Mouse (Mus musculus) adipocyte (in vitro differentiated cells): ENCODE measurements around the gene Boc.
"Not testable (repeated sequence)": the region's sequence is repeated elsewhere in the genome, so short reads cannot be mapped to it uniquely, and the experiment has no call there.

Experiments
- DNase-seq: peaks from one replicate; pipeline ENCODE4 v3.0.0-alpha.2; 2016; ENCODE audit warnings: low spot score

Boc gene

DNA sequence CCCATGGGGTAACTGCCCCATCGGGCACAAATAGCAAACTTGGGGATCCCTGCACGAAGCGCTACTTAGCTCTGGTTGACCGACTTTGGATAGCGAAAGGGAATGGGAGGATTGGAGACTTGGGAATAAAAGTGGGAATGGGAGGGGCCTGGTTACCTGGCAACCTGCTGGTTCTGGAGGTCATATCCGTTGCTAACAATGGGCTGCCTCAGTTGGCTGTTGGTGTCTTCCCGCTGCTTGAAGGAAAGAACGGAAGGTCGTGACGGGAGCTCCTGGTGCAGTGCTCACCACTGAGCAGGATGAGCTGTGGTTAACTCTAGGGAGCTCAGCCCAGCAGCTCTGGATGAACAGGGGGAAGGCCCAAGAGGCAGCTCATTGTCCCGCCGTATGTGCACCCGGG is 71.5 kb downstream of the Boc start:
- no peak for DNase-seq

DNA sequence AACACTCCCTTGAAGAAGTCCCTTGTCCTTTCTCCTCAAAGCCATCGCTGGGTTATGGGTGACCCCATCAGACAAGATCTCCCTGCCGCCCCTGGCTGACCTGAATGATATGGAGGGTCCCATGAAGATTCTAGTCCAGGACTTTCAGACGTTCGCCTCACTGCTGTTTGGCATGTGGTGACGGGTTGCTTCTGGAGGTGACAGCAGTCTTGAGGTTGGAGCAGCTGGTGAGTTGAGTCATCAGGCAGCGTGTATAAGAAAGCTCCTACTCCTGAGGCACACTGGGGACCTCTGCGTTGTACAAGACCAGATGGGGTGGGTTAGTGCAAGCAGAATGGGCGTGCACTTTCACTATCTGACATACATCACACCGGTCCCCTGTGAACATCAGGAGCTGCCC is 72.1 kb downstream of the Boc start:
- DNase-seq, result no peak

DNA sequence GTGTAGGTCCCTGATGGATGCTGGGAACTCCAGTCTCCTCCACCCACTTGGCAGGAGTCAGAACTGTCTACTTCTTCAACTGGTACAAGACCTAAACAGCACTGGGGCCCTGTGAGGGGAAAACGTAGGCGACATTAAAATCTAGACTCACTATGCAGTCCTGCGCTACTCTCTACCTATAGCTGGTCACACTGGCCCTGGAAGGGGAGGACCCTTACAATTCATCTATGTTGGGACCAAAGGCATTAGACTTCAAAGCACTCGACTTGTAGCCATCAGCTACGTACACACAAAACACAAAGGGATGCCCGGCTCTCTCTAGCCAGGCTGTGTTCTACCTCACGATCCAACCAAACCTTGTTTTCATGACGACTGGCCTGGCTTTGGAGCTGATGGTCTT is 73.0 kb downstream of the Boc start:
- DNase-seq, result no peak

DNA sequence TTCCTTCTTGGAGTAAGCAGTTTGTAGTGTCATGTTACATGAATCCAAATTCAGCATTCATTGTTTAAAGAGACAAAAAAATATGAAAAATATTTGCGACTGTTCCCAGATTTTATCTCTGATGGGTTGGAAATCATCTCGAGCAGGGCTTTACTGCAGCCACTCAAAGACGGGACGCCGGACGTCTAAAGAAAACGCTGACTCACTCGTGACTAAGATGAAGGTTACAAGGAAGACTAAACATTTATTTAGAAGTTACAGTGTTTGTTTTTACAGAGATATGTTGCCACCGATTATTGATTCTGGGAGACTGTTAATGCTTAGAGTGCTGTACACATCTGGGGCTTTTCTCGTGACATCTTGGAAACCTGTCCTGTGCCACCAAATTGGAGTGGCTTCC is 73.9 kb downstream of the Boc start:
- DNase-seq, result no peak

DNA sequence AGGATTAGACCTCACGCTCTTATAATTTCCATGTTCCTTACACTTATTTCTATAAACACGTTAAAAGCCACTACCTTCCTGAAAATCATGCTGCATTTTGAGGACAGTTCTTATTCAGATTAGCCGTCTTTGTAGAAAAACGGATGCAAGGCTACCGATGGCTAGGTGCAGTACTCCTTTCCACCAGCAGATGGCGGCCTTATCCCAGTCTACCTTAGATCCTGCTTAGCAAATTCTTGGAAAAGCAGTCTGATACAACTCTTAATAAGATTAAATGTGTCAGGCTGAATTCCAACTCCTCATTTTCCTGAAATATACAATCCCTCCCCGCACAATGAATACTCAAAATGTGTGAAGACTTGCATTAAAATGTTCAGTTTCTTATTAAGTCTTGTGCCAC is 74.6 kb downstream of the Boc start:
- peak; percentile 89 for DNase-seq

DNA sequence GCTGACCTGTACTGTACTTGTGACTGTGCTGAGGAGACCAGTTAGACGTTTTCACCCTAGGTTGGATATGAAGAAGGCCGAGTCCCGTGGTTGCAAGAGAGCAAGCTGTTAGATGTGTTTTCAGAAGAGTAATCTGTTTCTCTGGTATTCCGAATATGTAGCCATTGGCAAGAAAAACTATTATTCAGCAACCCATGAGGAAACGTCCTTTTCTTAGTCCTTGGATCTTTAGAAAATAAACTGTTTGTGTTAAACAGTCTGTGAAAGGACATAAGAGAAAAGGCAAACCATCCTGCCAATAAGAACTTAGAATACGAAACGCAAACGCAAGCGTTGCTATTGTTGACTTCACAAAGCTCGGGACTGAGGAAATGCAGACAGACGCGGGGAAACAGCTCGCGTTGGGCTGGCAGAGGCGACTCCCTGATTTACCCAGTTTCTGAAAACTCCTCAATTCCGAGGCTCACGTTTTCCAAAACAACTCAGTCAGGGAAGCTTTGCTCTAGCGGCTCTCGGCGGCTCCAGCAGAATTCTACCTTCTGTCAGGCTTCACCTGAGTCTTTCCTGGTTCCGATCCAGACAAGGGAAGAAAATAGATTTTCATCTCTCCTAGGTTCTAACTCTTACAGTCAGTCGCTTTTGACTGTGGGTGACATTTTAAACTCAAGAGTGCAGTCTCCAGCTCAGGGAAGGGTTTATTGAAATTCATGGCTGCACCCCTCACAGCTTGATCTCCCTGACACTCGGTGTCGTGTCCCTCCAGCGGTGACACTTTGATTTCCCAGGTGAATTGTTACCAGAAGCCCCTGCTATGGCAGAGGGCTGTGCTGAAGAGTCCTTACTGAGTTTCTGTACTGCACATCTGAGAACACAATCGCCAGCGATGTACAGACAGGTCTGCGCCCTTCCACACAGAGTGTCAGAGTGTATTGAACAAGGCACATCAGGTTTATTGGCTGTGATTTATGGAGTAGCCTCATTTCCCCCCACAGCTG is 76.8 kb downstream of the Boc start:
- DNase-seq, result no peak

DNA sequence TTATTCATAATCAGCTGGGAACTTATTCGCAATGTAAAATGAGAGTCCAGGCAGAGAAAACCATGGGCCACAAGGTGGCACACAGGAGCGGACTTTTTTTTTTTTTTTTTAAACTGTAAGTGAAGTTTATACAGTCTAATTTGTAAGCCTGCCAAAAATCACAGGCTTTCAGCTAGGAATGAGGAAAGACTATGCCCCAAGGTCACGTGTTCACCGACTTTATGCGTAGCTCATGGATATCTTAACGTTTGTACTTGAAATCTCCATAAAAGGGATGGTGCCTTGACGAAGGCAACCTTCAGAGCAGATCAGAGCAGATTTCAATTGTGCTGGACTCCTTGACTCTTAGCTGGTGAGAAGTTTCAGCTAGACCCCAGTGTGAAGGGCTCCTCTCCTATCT is 78.1 kb downstream of the Boc start:
- DNase-seq, result peak; percentile 55

DNA sequence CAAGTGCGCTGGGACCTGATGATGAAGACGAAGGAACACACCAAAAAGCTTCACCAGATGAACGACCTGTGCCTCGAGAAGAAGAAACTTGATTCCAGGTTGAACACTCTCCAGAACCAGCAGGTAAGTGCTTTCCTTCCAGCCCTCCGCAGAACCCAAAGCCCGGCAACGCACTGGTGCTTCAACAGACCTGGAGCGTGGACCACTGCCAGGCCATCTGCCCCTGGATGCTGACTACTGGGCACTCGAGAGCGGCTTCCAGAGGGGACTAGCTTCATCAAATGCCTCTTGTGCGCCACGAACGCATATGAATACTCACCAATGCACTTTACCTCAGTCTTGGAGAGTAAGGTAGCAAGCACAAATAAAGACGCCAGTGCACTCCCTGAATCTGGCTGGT is 78.8 kb downstream of the Boc start:
- DNase-seq, result no peak

DNA sequence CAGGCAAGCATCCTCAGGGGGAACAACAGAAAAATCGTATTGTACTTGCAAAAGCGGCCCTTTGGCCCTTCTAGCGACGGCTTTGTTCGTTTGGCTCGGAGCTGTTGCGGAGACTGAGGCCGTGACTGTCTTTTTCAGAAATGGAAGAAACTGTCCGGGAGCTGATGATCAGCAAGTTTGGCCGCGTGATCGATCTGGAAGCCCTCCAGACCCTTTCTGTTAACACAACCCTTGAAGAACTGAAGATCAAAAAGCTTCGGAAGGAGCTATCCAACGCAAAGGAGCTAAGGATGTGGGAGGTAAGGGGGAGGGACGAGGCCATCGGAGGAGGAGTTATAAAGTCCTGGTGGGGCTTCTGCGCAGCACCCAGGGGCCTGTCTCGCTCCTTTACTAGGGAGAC is 79.9 kb downstream of the Boc start:
- DNase-seq, result no peak

DNA sequence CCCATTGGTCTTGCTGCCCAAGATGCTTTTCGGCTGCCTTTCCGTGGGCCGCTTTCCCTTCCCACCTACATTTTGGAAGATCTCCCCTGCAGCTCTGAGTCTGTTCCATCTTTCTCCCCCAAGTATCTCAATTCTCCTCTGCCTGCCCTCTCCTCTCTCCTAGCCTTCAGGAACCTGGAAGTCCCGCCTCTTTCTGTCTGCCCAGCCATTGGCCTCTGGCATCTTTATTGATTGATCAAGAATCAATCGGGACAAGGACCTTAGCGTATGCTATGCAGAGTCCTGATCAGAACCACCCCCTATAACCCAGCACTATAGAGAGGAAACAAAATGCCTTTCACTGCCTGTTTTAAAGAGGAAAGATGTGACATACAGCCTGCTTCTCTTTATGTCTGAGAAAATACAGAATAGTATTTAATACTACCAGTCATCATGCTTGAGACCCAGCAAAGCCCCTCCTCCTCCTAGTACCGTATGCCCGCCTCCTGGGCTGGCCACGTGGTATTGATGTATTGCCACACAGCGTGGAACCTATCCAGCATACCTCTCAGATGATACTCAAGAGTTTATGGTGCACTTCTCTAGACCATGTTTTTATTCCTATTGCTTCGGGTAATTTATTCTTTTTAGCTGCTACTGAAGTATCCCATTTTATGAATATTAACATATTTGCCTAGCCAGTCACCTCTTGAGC is 82.9 kb downstream of the Boc start:
- DNase-seq, result no peak

DNA sequence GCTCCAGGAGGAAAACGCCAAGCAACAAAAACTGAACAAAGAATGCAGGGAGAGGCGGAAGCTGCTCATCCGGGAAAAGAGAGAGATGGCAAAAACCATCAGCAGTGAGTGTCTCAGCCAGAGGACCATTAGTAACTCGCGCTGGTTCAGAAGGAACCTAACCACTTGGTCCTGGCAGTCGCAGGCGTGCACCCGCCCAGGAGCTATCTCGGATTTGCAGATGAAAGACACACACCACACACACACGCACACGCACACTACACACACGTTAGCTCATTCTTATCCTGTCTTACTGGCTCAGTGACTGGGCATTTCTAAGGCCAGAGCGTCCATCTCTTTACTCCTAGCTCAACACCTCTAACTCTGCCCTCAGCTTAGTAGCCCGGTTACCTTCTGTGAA is 83.4 kb downstream of the Boc start:
- no peak for DNase-seq

DNA sequence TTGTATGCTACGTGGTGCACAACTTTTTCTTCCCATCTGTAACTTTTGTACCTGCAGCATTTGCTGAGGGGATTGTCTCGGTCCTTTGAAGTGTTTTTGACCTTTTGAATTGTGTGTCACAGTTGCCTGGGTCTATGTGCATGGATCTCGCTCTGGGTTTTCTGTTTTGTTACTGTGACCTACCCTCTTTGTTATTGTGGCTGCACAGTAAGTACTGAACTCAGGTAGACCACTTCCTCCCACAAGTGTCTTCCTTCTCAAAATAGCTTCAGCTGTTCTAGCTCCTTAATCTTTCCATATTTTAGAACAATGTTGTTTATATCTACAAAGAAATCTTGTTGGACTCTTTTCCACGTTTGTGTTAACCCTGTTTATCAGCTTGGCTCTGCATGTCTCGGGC is 97.8 kb downstream of the Boc start:
- DNase-seq, result no peak

DNA sequence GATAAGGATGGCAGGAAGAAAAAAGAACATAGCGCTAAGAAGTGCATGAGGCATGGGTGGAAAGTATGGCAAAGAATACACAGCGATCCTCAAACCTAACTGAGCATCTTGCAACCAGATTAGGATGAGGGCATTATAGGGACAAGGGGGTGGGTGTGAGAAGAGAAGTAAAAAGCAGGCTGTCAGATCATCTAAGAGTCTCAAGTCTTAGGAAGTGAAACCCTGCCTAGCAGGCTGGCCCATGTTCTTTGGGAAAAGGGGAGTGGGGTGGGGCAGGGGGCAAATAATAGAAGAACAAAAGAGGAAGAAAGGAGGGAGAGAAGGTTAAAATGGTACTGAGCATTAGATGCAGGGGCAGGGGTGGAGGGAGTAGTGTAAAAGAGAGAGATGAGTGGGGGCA is 99.9 kb downstream of the Boc start:
- DNase-seq, result no peak

DNA sequence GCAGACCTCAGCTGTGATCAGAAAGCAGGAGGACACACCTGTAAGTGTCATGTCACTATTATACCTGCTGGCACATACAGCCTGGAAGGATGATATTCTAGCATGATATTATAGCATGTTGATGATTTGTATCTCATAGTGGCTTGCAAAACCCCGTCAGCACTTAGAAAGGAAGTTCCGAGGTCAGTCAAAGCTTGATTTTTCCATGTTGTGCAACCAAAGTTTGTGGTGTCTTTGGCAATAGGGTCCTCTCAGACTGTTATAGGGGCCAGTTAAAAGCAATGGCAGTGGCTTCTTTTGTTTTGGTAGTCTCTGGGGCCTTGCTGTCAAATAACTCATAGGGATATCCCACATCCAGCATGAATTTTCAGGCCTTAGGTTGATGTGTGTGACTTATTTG is 100.8 kb downstream of the Boc start:
- no peak for DNase-seq

DNA sequence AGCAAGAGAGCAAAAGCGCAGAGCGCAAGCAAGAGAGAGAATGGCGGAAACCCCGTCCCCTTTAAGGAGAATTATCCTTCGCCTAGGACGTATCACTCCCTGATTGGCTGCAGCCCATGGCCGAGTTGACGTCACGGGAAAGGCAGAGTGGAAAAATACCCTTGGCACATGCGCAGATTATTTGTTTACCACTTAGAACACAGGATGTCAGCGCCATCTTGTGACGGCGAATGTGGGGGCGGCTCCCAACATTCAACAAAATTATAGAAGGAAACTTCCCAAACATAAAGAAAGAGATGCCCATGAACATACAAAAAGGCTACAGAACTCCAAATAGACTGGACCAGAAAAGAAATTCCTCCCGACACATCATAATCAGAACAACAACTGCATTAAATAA is 116.8 kb downstream of the Boc start:
- DNase-seq, result not testable (repeated sequence)

DNA sequence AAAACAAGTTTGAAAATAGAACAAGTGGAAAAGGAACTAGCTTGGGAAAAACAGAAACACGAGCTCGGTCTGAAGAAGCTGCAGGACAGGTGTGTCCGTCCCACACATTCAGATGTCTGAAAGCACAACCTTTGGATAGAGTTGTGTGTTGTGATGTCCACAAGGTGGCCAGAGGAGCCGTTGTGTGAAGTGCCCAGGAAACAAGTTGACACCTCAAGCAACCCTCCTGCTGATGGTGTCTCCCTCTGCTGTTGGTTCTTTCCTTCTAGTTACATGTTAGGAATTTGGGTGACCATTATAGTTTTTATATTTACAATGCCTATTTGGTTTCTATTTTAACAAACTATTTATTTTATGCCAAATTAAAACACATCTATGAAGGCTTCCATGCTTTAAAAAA is 123.2 kb downstream of the Boc start:
- no peak for DNase-seq
